Mouse (Mus musculus) myocyte (in vitro differentiated cells): ENCODE measurements around the gene Ugt1a9.

Experiments
- CEBPB ChIP-seq: IDR thresholded peaks from 2 replicates; pipeline ENCODE4 v1.6.1; 2011; ENCODE audit warnings: mild to moderate bottlenecking, moderate library complexity; ENCODE audit not compliant: poor library complexity, insufficient read depth, severe bottlenecking
- MYOD1 ChIP-seq, 3 experiments: IDR thresholded peaks; one replicate each; pipeline ENCODE4 v1.6.1; 2011; ENCODE audit warnings: control low read depth in 2 of 3, low read depth in 2 of 3, mild to moderate bottlenecking in 2 of 3, moderate library complexity in 1 of 3; ENCODE audit not compliant: insufficient read length in 2 of 3, control insufficient read depth in 1 of 3
- POLR2A ChIP-seq: IDR thresholded peaks from one replicate; pipeline ENCODE4 v1.6.1; 2011; ENCODE audit warnings: low read depth, mild to moderate bottlenecking, control low read depth, moderate library complexity; ENCODE audit not compliant: insufficient read length
- POLR2AphosphoS2 ChIP-seq: IDR thresholded peaks from one replicate; pipeline ENCODE4 v1.6.1; 2011; ENCODE audit warnings: low read depth, control low read depth; ENCODE audit not compliant: insufficient read length
- TCF3 ChIP-seq: IDR thresholded peaks from one replicate; pipeline ENCODE4 v1.6.1; 2011; ENCODE audit warnings: low read depth, control low read depth; ENCODE audit not compliant: insufficient read length
- USF1 ChIP-seq: IDR thresholded peaks from one replicate; pipeline ENCODE4 v1.6.1; 2011; ENCODE audit warnings: low read depth, mild to moderate bottlenecking, control low read depth, moderate library complexity

GRCm38 (mm10) chr1:88213061-88213460 is 142.5 kb downstream of the Ugt1a9 start:
- TF ChIP-seq POLR2A (no peak), USF1 (no peak), MYOD1 (IDR thresholded peaks at IDR 0.05; ENCODE audit: control insufficient read depth in 1 of 3, insufficient read length in 2 of 3, low read depth in 2 of 3) (no peak), CEBPB (no peak), TCF3 (no peak), POLR2AphosphoS2 (no peak)
